Mouse (Mus musculus) testis, adult 2 months (tissue): Measurements from ENCODE around the gene Rnf224. TPM values are rescaled to one million over a fixed set of nuclear protein-coding genes. Genes with fewer than 3 reads are reported as not detected.
A peak's percentile ranks its signal among the peaks of the same experiment; 100 is the strongest.

Experiments used
- H3K27ac ChIP-seq: fragments of 200-500 bp; 2 replicates; pipeline ENCODE4 v1.5.1; 2012; ENCODE audit warnings: low read depth, low read length; ENCODE audit not compliant: control insufficient read depth, insufficient read depth
- H3K27me3 ChIP-seq: fragments of 200-500 bp; 2 replicates; pipeline ENCODE4 v1.6.1; 2012; ENCODE audit warnings: mild to moderate bottlenecking, low read length, moderate library complexity; ENCODE audit not compliant: control insufficient read depth, insufficient read depth
- H3K36me3 ChIP-seq: fragments of 200-500 bp; 2 replicates; pipeline ENCODE4 v1.6.1; 2012; ENCODE audit warnings: mild to moderate bottlenecking, low read length; ENCODE audit not compliant: control insufficient read depth, insufficient read depth
- H3K4me1 ChIP-seq: fragments of 200-500 bp; 2 replicates; pipeline ENCODE4 v1.6.1; 2012; ENCODE audit warnings: low read length; ENCODE audit not compliant: control insufficient read depth, insufficient read depth
- H3K4me3 ChIP-seq: fragments of 200-500 bp; 2 replicates; pipeline ENCODE4 v1.5.1; 2012; ENCODE audit warnings: low read depth, mild to moderate bottlenecking, low read length, moderate library complexity, mixed read lengths; ENCODE audit not compliant: control insufficient read depth
- CTCF ChIP-seq: fragments of 200-500 bp; IDR thresholded peaks from 2 replicates; pipeline ENCODE4 v1.5.1; 2012; ENCODE audit warnings: low read depth, mild to moderate bottlenecking, inconsistent platforms, low read length, moderate library complexity; ENCODE audit not compliant: control insufficient read depth, insufficient read depth, insufficient replicate concordance
- POLR2A ChIP-seq: fragments of 200-500 bp; IDR thresholded peaks from 2 replicates; pipeline ENCODE4 v1.6.1; 2012; ENCODE audit warnings: low read depth, mild to moderate bottlenecking, inconsistent platforms, low read length, moderate library complexity; ENCODE audit not compliant: control insufficient read depth
- polyA plus RNA-seq: library from polyadenylated mRNA; depleted of rRNA; stranded (reverse); fragments of >200 nt; gene quantifications from 2 replicates; pipeline ENCODE4 v1.2.3, GENCODE M21; 2012

Gene Rnf224
- polyA plus RNA-seq, 1 experiment: 0.05 TPM

DNA sequence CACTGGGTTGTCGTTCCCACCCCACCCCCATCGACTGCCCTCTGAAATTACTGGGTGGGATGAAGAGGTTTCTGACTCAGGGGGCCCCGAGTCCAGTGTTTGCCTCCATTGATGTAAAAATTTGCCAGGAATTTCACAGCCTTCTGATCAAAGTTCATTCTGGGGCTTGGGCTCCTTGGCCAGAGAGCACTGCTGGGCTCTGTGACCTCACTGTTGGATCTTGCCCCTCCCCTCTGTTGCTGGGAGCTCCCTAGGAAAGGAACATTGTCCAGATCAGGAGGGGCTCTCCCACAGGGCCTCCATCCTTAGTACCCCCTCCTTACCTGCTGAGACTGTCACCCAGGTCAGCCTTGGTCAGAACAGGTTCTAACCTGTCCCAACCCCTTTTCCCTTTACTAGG is 22.1 kb downstream of the Rnf224 start, which contains the start of gene Stpg3:
TSS of gene Stpg3 (minus strand) at position 194 of the 400 bp plus-strand sequence.
- Histone ChIP-seq H3K36me3 (no peaks in the 10 kb centered on the region), H3K4me1 (peaks cover 2% of the 10 kb centered on the region), H3K27me3 (no peaks in the 10 kb centered on the region), H3K27ac (peak within 1 kb of the TSS; percentile 15), H3K4me3 (peak within 1 kb of the TSS; percentile 98)
- TF ChIP-seq POLR2A (peak; percentile 70; the same call in 1 of the 2 replicates), CTCF (no peak)

DNA sequence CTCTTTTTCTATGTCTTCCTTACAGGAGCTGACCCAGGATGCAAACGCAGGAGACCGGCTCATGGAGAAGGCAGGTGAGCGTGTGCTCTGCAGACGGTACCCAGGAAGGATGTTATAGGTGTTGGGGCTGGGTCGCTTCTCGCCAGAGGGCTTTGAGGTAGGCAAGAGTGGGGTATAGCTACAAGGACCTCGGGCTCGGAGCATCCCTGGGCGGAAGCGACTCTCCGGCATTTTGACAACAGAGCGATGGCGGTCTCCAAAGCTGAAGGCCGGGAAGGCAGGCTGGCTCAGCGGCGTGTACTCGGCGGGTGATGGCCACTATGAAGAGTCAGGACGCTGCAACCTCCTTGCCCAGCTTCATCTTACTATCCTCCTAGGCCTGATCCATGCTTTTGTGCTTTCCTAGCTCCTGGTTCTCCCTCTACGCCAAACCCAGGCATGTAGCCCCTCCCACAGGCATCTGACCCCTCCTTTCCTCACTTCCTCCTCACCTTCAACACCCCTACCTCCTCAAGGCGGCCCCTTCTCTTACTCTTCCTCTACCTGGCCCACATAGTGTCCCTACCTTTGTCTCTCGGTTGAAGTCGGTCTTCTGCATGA is 23.2 kb downstream of the Rnf224 start:
- no peak for TF ChIP-seq CTCF
- TF ChIP-seq POLR2A: no peak
- Histone ChIP-seq H3K4me1 (peaks cover 2% of the 10 kb centered on the region), H3K36me3 (no peaks in the 10 kb centered on the region), H3K27me3 (no peaks in the 10 kb centered on the region), H3K4me3 (peak overlapping the region; percentile 98), H3K27ac (peak overlapping the region; percentile 15)

DNA sequence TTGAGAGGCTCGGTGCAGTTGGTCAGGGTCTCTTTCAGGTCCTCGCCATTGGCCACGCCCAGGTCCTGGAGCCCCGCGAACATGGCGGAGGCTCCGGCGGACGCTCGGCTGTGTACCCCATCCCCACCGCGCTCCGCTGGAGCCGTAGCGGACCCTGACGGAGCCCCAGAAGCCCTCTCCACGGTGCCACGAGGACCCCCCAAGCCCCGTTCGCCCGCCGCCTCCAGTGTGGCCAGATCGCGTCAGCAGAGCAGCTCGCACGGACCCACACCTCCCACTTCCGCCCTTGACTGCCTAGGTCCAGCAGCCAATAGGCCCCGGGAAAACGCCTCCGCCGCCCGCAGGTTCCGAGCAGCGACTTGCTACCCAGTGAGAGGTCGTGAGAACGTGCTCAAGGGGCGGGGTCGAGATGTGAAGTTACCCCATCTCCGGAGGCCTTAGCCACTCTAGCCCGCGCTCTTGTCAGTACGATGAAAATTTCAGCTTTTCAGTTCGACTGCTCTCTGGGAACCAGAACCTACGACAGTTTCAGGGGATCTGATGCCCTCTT is 25.4 kb downstream of the Rnf224 start, which contains the start of gene Nelfb:
TSS of gene Nelfb (minus strand) at position 369 of the 550 bp plus-strand sequence.
- TF ChIP-seq POLR2A: peak; percentile 81
- no peak for TF ChIP-seq CTCF
- Histone ChIP-seq H3K27ac (peak within 1 kb of the TSS; percentile 91), H3K27me3 (no peaks in the 10 kb centered on the region), H3K4me1 (peaks cover 2% of the 10 kb centered on the region), H3K4me3 (peak within 1 kb of the TSS; percentile 98), H3K36me3 (no peaks in the 10 kb centered on the region)

DNA sequence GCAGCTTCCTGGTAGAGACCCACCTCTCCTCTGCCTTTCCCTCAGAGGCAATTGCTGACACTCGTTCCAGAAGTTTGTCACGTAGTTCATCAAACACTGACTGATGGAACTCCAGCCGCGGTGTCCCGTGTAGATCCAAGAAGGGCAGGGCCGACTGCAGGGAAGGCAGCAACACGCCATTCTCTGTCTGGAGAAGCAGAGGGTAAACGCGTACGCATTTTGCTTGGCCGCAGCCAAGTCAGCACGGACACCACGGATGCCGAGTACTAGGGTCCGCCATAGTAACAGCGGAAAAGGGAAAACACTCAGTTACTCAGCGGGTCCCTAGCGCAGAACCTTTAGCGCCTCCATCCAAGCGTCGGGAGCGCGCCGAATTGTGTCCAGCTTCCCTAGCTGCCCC is 25.9 kb downstream of the Rnf224 start:
- Histone ChIP-seq H3K4me3 (peak overlapping the region; percentile 98), H3K36me3 (no peaks in the 10 kb centered on the region), H3K27ac (peak overlapping the region; percentile 91), H3K4me1 (peaks cover 2% of the 10 kb centered on the region), H3K27me3 (no peaks in the 10 kb centered on the region)
- TF ChIP-seq CTCF (no peak), POLR2A (no peak)

DNA sequence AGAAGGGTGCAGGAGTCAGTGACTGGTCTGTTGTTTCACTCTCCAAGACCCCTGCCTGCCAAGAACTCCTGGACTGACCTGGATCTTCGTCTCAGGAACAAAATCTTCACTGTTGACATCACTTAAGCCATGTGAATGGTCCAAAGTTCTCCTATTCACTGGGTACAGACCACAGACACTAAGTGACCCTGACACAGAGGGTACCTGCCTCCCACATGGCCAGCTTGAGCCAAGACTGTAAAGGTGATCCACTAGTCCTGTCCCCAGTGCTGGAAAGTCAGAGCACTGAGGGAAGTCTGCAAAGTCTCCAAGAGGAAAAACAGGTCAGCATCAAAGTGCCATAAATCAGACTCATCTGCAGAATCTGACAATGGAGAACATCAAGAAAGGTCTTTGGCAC is 29.0 kb downstream of the Rnf224 start:
- no peak overlapping the region for H3K27ac ChIP-seq
- H3K4me3 ChIP-seq: no peak overlapping the region
- H3K36me3 ChIP-seq: no peaks in the 10 kb centered on the region; the same call in 1 of the 2 replicates
- TF ChIP-seq POLR2A (no peak), CTCF (no peak)
- no peaks in the 10 kb centered on the region for H3K27me3 ChIP-seq
- peaks cover 2% of the 10 kb centered on the region; the same call in 1 of the 2 replicates for H3K4me1 ChIP-seq

DNA sequence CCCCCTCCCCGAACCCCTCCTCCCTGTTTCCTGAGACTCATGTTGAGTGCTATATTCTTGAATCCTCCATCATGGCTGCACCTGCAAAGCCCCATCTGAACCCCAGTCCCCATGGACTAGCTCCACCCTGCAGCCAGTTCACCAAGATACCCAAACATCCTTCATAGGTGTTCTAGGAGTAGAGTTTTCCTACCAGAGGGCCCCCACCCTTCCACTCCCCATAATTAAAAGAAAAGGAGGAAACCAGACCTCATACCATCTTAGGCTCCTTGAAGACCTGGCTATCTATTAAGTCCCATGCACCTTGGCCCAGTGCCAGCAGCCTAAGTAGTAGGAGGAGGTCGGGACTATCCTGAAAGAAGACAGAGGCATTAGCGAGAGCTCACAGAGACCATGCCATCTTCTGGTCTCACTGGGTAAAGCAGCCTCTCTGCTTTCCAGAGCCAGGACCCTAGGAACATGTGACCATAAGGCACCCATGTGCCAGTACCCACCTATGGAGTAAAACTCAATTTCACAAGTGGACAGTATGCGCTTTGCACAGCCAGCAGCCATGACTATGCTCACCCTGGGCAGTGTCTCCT is 32.9 kb downstream of the Rnf224 start:
- TF ChIP-seq CTCF: no peak
- TF ChIP-seq POLR2A: no peak
- Histone ChIP-seq H3K4me1 (no peaks in the 10 kb centered on the region), H3K27me3 (no peaks in the 10 kb centered on the region), H3K4me3 (no peak overlapping the region), H3K36me3 (peaks cover 1% of the 10 kb centered on the region), H3K27ac (no peak overlapping the region)

DNA sequence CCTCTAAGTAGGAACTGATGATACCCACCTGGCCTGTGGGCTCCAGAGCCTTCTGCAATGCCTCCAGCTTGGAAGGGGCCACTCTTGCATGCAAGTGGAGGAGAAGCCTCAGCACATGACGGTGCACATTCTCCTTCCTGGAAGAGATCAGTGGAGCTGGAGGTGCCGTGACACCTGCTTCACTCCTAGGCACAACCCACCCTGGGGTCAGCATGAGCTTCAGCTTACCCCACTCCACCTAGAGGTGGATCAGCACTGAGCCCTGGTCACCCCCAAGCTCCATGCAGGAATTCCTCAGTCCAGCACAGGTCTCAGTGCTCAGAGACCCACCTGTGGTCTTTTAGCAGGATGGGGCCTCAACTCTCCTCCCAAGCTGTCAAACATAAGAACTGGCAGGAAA is 36.0 kb downstream of the Rnf224 start:
- Histone ChIP-seq H3K27me3 (no peaks in the 10 kb centered on the region), H3K27ac (no peak overlapping the region), H3K4me1 (no peaks in the 10 kb centered on the region; the same call in 1 of the 2 replicates), H3K4me3 (no peak overlapping the region), H3K36me3 (peaks cover 1% of the 10 kb centered on the region)
- TF ChIP-seq CTCF (no peak), POLR2A (no peak)
